Mouse (Mus musculus): ENCODE results near the gene Mfap5. TPM values are rescaled to one million over a fixed set of nuclear protein-coding genes. Genes with fewer than 3 reads are reported as not detected.
"Not testable (repeated sequence)": the region's sequence is repeated elsewhere in the genome, so short reads cannot be mapped to it uniquely, and the experiment has no call there.

Gene Mfap5
- total RNA-seq, 2 experiments from 2014 or later = 2.1 TPM

DNA sequence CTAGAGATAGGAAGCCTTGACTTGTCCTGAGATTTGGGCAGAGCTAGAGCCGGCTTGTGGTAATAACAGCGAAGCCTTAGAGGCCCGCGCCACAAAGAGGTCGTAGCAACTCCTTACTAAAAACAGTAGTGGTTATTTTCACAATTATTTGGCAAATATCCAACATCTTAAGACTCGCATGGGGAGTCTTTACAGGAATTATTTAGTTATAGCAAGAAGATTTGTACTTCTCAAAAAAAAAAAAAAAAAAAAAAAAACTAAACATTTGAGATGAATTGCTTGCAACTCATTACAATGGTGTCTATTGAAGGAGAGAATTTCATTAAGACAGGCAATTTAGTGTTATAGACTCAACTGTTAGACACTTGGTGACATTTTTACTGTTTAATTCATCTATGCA is 48.5 kb downstream of the Mfap5 start:
- DNase-seq (ENCODE audit: low spot score in 2 of 2) = no peak
- intact Hi-C loops (cut with DNase I) = no loop called here

DNA sequence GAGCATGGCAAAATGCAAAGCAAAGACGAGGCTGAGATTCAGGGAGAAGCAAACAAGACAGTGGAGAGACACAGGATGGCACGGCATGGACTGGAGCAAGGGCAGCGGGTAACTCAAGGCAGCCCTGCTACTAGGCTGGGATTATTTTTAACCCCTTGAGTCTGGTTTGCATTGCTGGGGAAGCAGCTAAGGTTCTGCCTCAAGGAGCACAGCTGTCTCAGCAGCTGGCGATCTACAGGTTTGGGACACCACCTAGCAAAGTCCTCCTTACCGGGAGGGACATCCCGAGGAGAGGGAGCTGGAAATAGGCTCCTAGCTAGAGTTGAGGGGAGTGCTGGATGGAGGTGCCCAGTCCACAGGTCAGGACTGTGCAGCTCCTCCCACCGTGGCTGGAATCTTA is 49.6 kb downstream of the Mfap5 start:
- DNase-seq (ENCODE audit: low spot score in 2 of 2) = no peak
- intact Hi-C loops (cut with DNase I) = no loop called here

DNA sequence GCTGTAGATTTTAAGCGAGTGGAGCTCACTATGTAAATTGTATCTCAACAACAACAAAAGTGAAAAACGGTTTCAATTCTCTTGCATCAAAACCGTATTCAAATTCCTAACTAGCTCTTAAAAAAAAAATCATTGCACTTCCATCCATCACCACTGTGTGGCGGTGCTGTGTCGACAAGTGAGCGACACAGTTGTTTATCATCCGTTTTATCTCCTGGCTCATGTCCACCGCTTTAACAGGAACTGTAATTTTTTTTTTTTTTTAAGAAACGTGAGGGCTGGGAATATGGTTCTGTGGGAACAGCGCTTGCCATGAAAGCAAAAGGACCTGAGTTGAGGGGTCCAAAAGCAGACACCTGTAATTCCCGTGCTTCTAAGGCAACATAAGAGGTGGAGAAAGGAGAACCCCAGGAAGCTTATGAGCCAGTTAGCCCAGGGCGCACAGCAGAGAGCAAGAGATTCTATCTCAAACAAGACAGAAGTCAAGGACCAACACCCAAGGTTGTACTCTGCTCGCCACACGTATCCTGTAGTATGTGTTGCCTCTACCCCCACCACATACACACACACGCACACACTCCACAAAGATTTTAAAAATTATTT is 51.4 kb downstream of the Mfap5 start:
- intact Hi-C loops (cut with DNase I) = loop anchor here (2.0 kb wide), 1 partner anchor 60 kb away; no protein-coding TSS in a partner anchor
- peak; percentile 90 to 94 for DNase-seq (ENCODE audit: low spot score in 2 of 2)

DNA sequence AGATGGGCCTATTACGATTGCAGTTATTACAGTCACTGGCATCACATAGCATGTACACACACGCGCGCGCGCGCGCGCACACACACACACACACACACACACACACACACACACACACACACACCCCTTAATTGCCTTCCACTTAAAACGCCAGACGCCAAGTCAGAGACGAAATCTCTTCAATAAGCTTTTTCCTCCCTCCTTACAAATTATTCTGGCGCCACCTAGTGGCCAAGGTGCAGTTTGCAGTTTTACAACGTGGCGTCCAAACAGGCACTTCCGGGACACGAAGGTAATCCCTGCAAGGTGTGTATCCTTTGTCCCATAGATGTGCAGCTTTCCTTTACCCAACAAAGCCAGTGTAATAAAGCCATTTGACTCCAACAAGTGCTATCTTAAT is 54.8 kb downstream of the Mfap5 start:
- DNase-seq (ENCODE audit: low spot score in 2 of 2) = peak; percentile 78 to 82
- intact Hi-C loops (cut with DNase I) = no loop called here

DNA sequence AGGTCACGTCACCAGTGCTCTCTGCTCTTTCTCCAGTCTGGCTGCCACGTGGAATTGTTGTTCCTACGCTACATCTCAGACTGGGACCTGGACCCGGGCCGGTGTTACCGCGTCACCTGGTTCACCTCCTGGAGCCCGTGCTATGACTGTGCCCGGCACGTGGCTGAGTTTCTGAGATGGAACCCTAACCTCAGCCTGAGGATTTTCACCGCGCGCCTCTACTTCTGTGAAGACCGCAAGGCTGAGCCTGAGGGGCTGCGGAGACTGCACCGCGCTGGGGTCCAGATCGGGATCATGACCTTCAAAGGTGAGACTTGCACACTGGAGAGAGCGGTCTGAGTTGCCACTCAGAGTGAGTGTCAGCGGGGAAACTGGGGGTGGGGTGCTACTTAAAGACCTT is 55.4 kb downstream of the Mfap5 start:
- DNase-seq (ENCODE audit: low spot score in 2 of 2) = peak in 1 of 2 experiments; percentile 7
- intact Hi-C loops (cut with DNase I) = no loop called here

DNA sequence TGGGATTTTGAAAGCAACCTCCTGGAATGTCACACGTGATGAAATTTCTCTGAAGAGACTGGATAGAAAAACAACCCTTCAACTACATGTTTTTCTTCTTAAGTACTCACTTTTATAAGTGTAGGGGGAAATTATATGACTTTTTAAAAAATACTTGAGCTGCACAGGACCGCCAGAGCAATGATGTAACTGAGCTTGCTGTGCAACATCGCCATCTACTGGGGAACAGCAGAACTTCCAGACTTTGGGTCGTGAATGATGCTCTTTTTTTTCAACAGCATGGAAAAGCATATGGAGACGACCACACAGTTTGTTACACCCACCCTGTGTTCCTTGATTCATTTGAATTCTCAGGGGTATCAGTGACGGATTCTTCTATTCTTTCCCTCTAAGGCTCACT is 56.8 kb downstream of the Mfap5 start:
- peak; percentile 85 to 88 for DNase-seq (ENCODE audit: low spot score in 2 of 2)

DNA sequence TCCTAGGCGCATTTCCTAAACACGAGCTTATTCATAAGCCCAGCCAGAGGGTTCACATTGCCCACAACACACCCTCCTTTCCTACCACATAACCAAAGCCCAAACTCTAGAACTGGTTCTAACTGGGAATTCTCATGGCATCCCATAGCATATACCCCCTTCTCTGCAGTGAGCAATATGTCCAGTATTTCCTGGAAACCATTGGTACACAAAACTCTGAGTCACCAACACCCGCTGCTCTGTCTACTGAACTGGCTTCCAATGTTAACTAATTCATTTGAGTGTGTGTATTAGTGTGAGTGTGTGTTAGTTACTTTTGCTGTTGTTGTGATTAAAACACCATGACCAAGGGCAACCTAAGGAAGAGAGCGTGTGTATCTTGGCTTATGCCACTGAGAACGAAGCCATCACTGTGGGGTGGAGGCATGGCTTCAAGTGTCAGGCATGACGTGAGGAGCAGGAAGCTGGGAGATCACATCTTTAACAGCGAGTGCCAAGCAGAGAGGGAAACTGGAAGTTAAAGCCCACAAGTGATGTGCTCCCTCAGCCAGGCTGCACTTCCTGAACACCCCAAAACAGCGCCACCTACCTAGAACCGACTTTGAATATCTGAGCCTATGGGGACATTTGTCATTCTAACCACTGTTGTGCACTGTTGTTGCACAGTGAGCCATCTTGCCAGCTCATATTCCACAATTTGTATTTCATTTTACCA is 59.6 kb downstream of the Mfap5 start:
- intact Hi-C loops (cut with DNase I) = loop anchor here (5.0 kb wide), 1 partner anchor 163 kb away; no protein-coding TSS in a partner anchor
- DNase-seq (ENCODE audit: low spot score in 2 of 2) = no peak

More for the DNA sequence above, 56.8 kb downstream of the Mfap5 start:
- intact Hi-C loops (cut with DNase I) = no loop called here

DNA sequence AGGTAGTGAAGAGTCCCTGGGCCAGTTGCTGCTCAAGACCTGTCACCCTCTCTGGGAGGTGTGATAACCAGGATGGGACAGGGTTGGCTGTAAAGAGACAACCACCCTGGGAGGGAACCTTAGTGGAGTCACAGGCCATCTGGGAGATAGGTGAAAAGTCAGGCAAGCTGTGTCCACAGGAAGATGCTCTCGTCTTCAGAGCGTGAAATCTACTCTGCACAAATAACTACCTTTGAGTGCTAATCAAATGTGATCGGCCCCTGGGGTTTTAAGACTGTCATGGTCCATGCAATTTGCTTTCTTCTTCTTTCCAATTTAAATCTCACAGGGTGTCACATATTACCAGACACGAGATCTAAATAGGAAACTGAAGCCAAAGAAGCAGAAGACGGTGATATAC is 63.5 kb downstream of the Mfap5 start:
- intact Hi-C loops (cut with DNase I) = loop anchor here (5.0 kb wide), 1 partner anchor 167 kb away; no protein-coding TSS in a partner anchor
- DNase-seq (ENCODE audit: low spot score in 2 of 2) = no peak

DNA sequence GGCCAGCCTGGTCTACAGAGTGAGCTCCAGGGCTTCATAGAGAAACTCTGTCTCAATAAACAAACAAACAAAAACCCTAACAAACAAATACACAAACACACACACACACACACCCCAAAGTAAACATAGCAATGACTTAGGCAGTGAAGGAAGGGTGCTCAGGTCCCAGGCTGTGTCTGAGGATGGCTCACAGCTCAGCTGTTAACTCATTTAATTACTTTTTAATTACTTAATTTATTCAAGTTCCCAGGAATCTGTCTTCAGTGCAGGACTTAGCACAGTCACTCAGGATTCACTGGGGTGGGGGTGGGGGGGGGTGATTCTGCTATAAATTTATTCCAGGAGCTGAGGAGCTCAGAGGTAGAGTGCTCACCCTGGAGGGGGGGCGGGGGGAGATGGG is 64.1 kb downstream of the Mfap5 start:
- intact Hi-C loops (cut with DNase I) = loop anchor here (5.0 kb wide), 1 partner anchor 167 kb away; no protein-coding TSS in a partner anchor
- DNase-seq (ENCODE audit: low spot score in 2 of 2) = no peak

DNA sequence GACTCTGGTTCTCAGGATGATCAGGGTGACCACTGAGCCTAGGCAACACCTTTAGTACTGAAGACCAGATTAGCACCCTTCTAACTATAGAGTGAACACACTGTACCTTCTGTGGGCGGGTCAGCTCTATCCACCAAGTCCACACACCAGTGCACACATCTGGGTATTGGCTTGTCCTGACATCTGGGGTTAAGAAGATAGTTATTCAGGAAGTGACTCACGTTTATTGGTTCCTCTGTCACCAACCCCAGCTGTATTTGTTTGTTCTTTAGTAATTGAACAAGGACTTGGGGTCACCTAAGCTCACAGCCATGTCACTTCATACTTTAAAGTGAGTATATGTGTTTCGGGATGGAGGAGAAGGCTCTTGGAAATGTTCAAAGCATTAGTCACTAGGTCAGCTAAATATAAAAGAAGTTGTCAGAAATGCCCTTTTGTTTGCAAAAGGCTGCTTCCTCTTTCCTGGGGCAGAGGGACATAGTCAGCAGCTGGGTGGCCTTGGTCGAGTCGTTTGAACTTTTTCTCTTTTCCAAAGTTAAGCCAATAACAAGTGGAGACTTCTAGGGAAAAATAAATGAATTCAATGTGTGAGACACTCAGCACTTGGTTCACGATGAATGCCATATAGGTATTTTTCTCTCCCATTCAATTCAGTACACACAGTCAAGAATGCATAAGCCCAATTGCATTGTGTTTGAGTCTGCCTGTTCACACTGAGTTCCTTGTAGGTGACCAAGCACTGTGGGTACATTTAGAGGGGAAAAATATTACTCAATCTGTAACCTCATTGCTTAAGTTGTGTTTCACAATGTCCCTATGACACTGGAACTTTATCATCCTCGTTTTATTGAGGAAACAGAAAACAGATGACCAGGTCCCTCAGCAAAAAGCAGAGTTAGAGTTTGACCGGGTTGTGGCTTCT is 65.3 kb downstream of the Mfap5 start:
- intact Hi-C loops (cut with DNase I) = no loop called here
- no peak for DNase-seq (ENCODE audit: low spot score in 2 of 2)

DNA sequence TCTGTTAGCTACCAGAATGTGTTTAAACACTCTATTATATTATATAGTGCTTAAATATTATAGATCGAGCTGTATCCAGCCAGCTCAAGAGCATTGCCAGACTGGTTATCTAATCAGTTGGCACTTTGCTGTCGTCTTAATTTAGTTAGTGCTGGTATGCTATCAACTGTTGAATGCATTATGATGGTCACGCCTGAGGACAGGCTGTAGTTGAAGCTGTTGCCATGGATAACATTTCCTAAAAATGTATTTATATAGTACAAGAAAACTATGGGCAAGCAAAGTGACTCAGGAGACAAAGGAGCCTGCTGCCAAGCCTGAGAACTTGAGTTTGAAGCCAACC is 65.9 kb downstream of the Mfap5 start:
- intact Hi-C loops (cut with DNase I) = no loop called here
- DNase-seq (ENCODE audit: low spot score in 2 of 2) = peak in 1 of 2 experiments; percentile 26

DNA sequence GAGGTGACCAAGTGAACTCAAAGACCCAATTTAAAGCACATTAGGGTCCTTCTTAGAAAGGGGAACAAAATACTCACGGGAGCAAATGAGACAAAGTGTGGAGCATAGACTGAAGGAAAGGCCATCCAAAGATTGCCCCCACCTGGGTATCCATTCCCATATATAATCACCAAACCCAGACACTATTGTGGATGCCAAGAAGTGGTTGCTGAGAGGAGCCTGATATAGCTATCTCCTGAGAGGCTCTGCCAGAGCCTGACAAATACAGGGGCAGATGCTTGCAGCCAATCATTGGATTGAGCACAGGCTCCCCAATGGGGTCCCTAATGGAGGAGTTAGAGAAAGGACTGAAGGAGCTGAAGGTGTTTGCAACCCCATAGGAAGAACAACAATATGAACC is 69.4 kb downstream of the Mfap5 start:
- DNase-seq (ENCODE audit: low spot score in 2 of 2); intact Hi-C loops (cut with DNase I): not testable (repeated sequence)

DNA sequence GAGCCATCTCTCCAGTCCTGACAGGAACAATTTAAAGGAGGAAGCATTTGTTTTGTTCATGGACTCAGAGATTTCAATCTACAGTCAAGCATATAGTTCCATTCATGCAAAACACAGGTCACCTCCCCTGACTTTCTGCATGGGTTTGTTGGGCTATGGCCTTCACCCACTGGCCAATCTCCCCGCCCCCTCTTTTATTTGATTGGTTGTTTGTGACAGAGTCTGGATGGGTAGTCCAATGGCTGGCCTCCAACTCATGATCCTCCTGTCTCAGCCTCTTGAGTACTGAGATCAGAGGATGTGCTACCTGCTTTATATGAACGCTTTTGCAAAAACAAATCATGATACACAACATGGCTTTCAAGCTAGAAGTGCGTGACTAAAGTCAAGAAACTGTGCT is 71.4 kb downstream of the Mfap5 start:
- intact Hi-C loops (cut with DNase I) = no loop called here

More for the DNA sequence above, 71.4 kb downstream of the Mfap5 start:
- DNase-seq (ENCODE audit: low spot score in 2 of 2) = no peak

Other genes starting within 250 kb of the Mfap5 start
- gene Klrg1, start 223.0 kb upstream of the Mfap5 start, total RNA-seq (2021) = under 1 TPM in 1 of 2 experiments, not detected in 1; 0.32 TPM
- 10 to 100 TPM; 52.8 to 55.1 TPM for gene M6pr, start 197.1 kb upstream of the Mfap5 start, total RNA-seq (2021)
- 10 to 100 TPM; 57.8 to 59.3 TPM for gene Phc1, start 165.3 kb upstream of the Mfap5 start, total RNA-seq (2021)
- gene Rimklb, start 7.1 kb upstream of the Mfap5 start, total RNA-seq (2021) = 100 to 1,000 TPM; 135 to 136 TPM
- gene Aicda, start 48.0 kb downstream of the Mfap5 start, total RNA-seq (2021) = not detected
- gene Apobec1, start 96.6 kb downstream of the Mfap5 start, total RNA-seq (2021) = 1 to 10 TPM; 1.5 to 2.4 TPM
- gene Gdf3, start 104.2 kb downstream of the Mfap5 start, total RNA-seq (2021) = not detected
- not detected for gene Dppa3, start 120.6 kb downstream of the Mfap5 start, total RNA-seq (2021)
- gene Nanog, start 201.6 kb downstream of the Mfap5 start, total RNA-seq (2021) = not detected